Mouse (Mus musculus): Measurements from ENCODE around the gene Dnajc5. TPM values are rescaled to one million over a fixed set of nuclear protein-coding genes. Genes with fewer than 3 reads are reported as not detected.

Dnajc5 gene
- total RNA-seq, 1 experiment, result 67.2 TPM

DNA sequence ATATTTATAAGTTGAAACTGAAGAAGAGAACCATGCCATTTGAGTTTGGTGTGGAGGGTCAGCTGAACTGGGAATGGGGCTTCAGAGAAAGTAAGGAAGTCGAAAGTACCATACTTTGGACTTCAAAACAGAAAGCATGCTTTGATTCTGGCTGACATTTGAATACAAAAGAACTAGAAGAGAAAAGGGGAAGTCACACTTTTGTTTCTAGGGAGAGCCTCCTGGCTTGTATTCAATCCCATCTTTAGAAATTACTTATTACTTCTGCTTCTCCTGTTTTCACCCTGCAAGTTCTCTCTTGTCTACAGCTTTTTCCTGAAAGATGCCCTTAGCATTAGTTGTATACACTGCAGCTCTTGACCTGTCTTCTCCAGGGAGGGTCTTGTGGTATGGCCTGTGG, 27.9 kb downstream of the Dnajc5 start:
- Histone ChIP-seq H3K4me3 (ENCODE audit: insufficient read depth in 1 of 2, low read depth in 1 of 2, low read length in 2 of 2, poor library complexity in 1 of 2, severe bottlenecking in 1 of 2) (no peak overlapping the region), H3K4me1 (ENCODE audit: control insufficient read depth in 2 of 2, insufficient read depth in 2 of 2, low read length in 2 of 2, poor library complexity in 1 of 2) (no peaks in the 10 kb centered on the region), H3K9ac (ENCODE audit: insufficient read depth, low read depth, low read length, poor library complexity, severe bottlenecking) (no peak overlapping the region), H3K36me3 (ENCODE audit: control insufficient read depth, insufficient read depth, low read length, poor library complexity, severe bottlenecking) (peaks cover 30% of the 10 kb centered on the region), H3K9me3 (ENCODE audit: control insufficient read depth, insufficient read depth, low read depth, low read length) (no peaks in the 10 kb centered on the region), H3K27ac (ENCODE audit: insufficient read depth, low read depth, low read length, poor library complexity, severe bottlenecking) (no peak overlapping the region)
- TF ChIP-seq ZC3H11A (IDR thresholded peaks at IDR 0.05; ENCODE audit: borderline replicate concordance, low read depth, low read length), result no peak
- TF ChIP-seq HCFC1 (IDR thresholded peaks at IDR 0.05; ENCODE audit: borderline replicate concordance, insufficient read depth, low read length), result no peak
- no peak for TF ChIP-seq CHD2 (IDR thresholded peaks at IDR 0.05; ENCODE audit: low read depth, low read length)
- TF ChIP-seq ZNF384 (IDR thresholded peaks at IDR 0.05; ENCODE audit: low read depth, low read length), result no peak
- TF ChIP-seq MAFK (IDR thresholded peaks at IDR 0.05; ENCODE audit: insufficient read depth, low read depth, low read length), result no peak
- DNase-seq (ENCODE audit: low read depth, low spot score), result no peak
- in situ Hi-C loops (cut with MboI; ENCODE audit: low sequenced_read_pairs in 2 of 2, unreplicated experiment in 2 of 2), result no loop called here

DNA sequence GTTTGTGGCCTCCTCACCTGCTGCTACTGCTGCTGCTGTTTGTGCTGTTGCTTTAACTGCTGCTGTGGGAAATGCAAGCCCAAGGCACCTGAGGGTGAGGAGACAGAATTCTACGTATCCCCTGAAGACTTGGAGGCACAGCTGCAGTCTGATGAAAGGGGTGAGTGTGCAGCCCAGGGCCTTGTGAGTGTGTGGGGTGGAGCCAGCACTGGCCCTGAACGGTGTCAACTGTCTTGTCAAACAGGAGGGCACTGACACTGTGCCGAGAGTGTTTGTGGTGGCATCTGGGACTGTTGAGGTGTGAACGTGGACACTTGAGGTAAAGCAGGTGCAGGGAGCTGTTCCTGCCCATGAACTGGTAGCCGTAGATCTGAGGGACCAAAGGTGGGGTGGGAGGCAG, 28.4 kb downstream of the Dnajc5 start:
- in situ Hi-C loops (cut with MboI; ENCODE audit: low sequenced_read_pairs in 2 of 2, unreplicated experiment in 2 of 2), result no loop called here
- no peak overlapping the region for H3K9ac ChIP-seq (ENCODE audit: insufficient read depth, low read depth, low read length, poor library complexity, severe bottlenecking)
- H3K4me1 ChIP-seq (ENCODE audit: control insufficient read depth in 2 of 2, insufficient read depth in 2 of 2, low read length in 2 of 2, poor library complexity in 1 of 2), result no peaks in the 10 kb centered on the region
- no peak overlapping the region for H3K4me3 ChIP-seq (ENCODE audit: insufficient read depth in 1 of 2, low read depth in 1 of 2, low read length in 2 of 2, poor library complexity in 1 of 2, severe bottlenecking in 1 of 2)
- H3K27ac ChIP-seq (ENCODE audit: insufficient read depth, low read depth, low read length, poor library complexity, severe bottlenecking), result no peak overlapping the region
- DNase-seq (ENCODE audit: low read depth, low spot score), result no peak
- TF ChIP-seq ZC3H11A (IDR thresholded peaks at IDR 0.05; ENCODE audit: borderline replicate concordance, low read depth, low read length) (no peak), CHD2 (IDR thresholded peaks at IDR 0.05; ENCODE audit: low read depth, low read length) (no peak), HCFC1 (IDR thresholded peaks at IDR 0.05; ENCODE audit: borderline replicate concordance, insufficient read depth, low read length) (no peak), MAFK (IDR thresholded peaks at IDR 0.05; ENCODE audit: insufficient read depth, low read depth, low read length) (no peak), ZNF384 (IDR thresholded peaks at IDR 0.05; ENCODE audit: low read depth, low read length) (no peak)
- peaks cover 30% of the 10 kb centered on the region for H3K36me3 ChIP-seq (ENCODE audit: control insufficient read depth, insufficient read depth, low read length, poor library complexity, severe bottlenecking)
- H3K9me3 ChIP-seq (ENCODE audit: control insufficient read depth, insufficient read depth, low read depth, low read length), result no peaks in the 10 kb centered on the region

DNA sequence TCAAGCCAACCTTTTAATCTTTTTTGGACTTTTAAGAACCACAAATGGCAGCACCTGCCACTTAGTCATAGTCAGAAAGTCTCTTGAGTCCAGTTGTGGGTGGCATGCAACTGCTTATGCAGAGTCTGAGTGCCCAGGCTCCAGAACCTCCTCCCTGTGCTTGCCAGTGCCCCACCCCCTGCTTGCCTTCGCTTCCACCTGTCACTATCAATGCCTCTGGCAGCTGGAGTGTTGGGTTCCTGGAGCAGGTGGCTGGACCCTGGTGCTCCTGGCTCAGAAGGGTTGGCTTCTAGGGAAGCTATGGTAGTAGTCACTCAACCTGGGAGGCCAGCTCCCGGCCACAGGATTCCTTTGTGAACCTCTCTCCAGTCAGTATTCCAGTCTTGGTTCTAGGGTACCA, 29.9 kb downstream of the Dnajc5 start:
- Histone ChIP-seq H3K36me3 (ENCODE audit: control insufficient read depth, insufficient read depth, low read length, poor library complexity, severe bottlenecking) (peaks cover 30% of the 10 kb centered on the region), H3K27ac (ENCODE audit: insufficient read depth, low read depth, low read length, poor library complexity, severe bottlenecking) (no peak overlapping the region), H3K4me1 (ENCODE audit: control insufficient read depth in 2 of 2, insufficient read depth in 2 of 2, low read length in 2 of 2, poor library complexity in 1 of 2) (no peaks in the 10 kb centered on the region), H3K9me3 (ENCODE audit: control insufficient read depth, insufficient read depth, low read depth, low read length) (no peaks in the 10 kb centered on the region), H3K4me3 (ENCODE audit: insufficient read depth in 1 of 2, low read depth in 1 of 2, low read length in 2 of 2, poor library complexity in 1 of 2, severe bottlenecking in 1 of 2) (no peak overlapping the region), H3K9ac (ENCODE audit: insufficient read depth, low read depth, low read length, poor library complexity, severe bottlenecking) (no peak overlapping the region)
- in situ Hi-C loops (cut with MboI; ENCODE audit: low sequenced_read_pairs in 2 of 2, unreplicated experiment in 2 of 2), result no loop called here
- DNase-seq (ENCODE audit: low read depth, low spot score), result no peak
- TF ChIP-seq ZNF384 (IDR thresholded peaks at IDR 0.05; ENCODE audit: low read depth, low read length) (no peak), ZC3H11A (IDR thresholded peaks at IDR 0.05; ENCODE audit: borderline replicate concordance, low read depth, low read length) (no peak), CHD2 (IDR thresholded peaks at IDR 0.05; ENCODE audit: low read depth, low read length) (no peak), MAFK (IDR thresholded peaks at IDR 0.05; ENCODE audit: insufficient read depth, low read depth, low read length) (no peak), HCFC1 (IDR thresholded peaks at IDR 0.05; ENCODE audit: borderline replicate concordance, insufficient read depth, low read length) (no peak)

DNA sequence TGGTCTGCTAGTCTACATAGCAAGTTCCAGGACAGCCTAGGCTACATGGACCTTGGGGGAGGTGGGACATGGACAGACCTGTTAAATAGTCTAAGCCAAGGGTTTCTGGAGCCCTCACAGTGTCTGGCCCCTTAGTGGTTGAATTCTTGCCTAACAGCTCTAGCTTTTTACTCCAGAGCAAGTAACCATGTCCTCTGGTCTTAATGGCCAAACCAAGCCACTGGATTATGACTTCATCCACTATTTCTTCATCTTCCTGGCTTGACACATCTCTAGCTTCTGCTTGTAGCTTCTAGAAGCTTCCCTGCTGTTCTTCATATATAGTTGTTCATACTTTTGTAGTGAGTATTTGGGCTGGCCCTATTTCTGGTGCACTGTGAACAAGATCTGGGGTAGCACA, 33.5 kb downstream of the Dnajc5 start:
- TF ChIP-seq ZNF384 (IDR thresholded peaks at IDR 0.05; ENCODE audit: low read depth, low read length) (no peak), HCFC1 (IDR thresholded peaks at IDR 0.05; ENCODE audit: borderline replicate concordance, insufficient read depth, low read length) (no peak), MAFK (IDR thresholded peaks at IDR 0.05; ENCODE audit: insufficient read depth, low read depth, low read length) (no peak), CHD2 (IDR thresholded peaks at IDR 0.05; ENCODE audit: low read depth, low read length) (no peak), ZC3H11A (IDR thresholded peaks at IDR 0.05; ENCODE audit: borderline replicate concordance, low read depth, low read length) (no peak)
- Histone ChIP-seq H3K9me3 (ENCODE audit: control insufficient read depth, insufficient read depth, low read depth, low read length) (no peaks in the 10 kb centered on the region), H3K27ac (ENCODE audit: insufficient read depth, low read depth, low read length, poor library complexity, severe bottlenecking) (no peak overlapping the region), H3K4me3 (ENCODE audit: insufficient read depth in 1 of 2, low read depth in 1 of 2, low read length in 2 of 2, poor library complexity in 1 of 2, severe bottlenecking in 1 of 2) (no peak overlapping the region), H3K9ac (ENCODE audit: insufficient read depth, low read depth, low read length, poor library complexity, severe bottlenecking) (no peak overlapping the region), H3K4me1 (ENCODE audit: control insufficient read depth in 2 of 2, insufficient read depth in 2 of 2, low read length in 2 of 2, poor library complexity in 1 of 2) (no peaks in the 10 kb centered on the region), H3K36me3 (ENCODE audit: control insufficient read depth, insufficient read depth, low read length, poor library complexity, severe bottlenecking) (peaks cover 21% of the 10 kb centered on the region)
- in situ Hi-C loops (cut with MboI; ENCODE audit: low sequenced_read_pairs in 2 of 2, unreplicated experiment in 2 of 2), result no loop called here
- DNase-seq (ENCODE audit: low read depth, low spot score), result no peak

DNA sequence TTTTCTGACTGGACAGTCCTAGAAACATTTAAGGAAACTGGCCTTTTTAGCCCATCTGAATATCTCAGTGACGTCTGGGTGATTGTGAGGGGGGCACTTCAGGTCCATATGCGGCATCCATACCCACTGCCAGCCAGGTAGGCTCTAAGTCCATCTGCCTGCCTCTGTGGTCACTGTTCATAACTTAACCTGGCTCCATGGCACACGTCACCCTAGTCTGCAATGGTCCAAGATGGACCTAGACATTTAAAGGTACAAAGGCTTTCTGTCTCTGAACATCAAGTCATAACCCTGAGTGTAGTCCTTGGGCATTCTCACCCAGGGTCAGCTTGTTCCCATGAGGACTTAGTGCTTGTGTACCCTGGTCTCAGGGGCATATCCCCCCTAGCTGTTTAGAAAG, 47.1 kb downstream of the Dnajc5 start:
- Histone ChIP-seq H3K27ac (ENCODE audit: insufficient read depth, low read depth, low read length, poor library complexity, severe bottlenecking) (no peak overlapping the region), H3K9me3 (ENCODE audit: control insufficient read depth, insufficient read depth, low read depth, low read length) (no peaks in the 10 kb centered on the region), H3K36me3 (ENCODE audit: control insufficient read depth, insufficient read depth, low read length, poor library complexity, severe bottlenecking) (no peaks in the 10 kb centered on the region; the same call in 1 of the 2 replicates), H3K9ac (ENCODE audit: insufficient read depth, low read depth, low read length, poor library complexity, severe bottlenecking) (no peak overlapping the region), H3K4me3 (ENCODE audit: insufficient read depth in 1 of 2, low read depth in 1 of 2, low read length in 2 of 2, poor library complexity in 1 of 2, severe bottlenecking in 1 of 2) (no peak overlapping the region), H3K4me1 (ENCODE audit: control insufficient read depth in 2 of 2, insufficient read depth in 2 of 2, low read length in 2 of 2, poor library complexity in 1 of 2) (peaks cover 0 to 3% of the 10 kb centered on the region in 2 experiments; a peak in 1 of 4 replicates)
- DNase-seq (ENCODE audit: low read depth, low spot score), result no peak
- in situ Hi-C loops (cut with MboI; ENCODE audit: low sequenced_read_pairs in 2 of 2, unreplicated experiment in 2 of 2), result no loop called here
- no peak for TF ChIP-seq CHD2 (IDR thresholded peaks at IDR 0.05; ENCODE audit: low read depth, low read length)
- TF ChIP-seq ZNF384 (IDR thresholded peaks at IDR 0.05; ENCODE audit: low read depth, low read length), result no peak
- no peak for TF ChIP-seq MAFK (IDR thresholded peaks at IDR 0.05; ENCODE audit: insufficient read depth, low read depth, low read length)
- no peak for TF ChIP-seq ZC3H11A (IDR thresholded peaks at IDR 0.05; ENCODE audit: borderline replicate concordance, low read depth, low read length)
